Mouse (Mus musculus): ENCODE measurements around the gene Nell2. TPM values are rescaled to one million over a fixed set of nuclear protein-coding genes. Genes with fewer than 3 reads are reported as not detected.
"Not testable (repeated sequence)": the region's sequence is repeated elsewhere in the genome, so short reads cannot be mapped to it uniquely, and the experiment has no call there.

The Nell2 gene
- polyA plus RNA-seq, 1 experiment from 2014 or later = 21.4 TPM

DNA sequence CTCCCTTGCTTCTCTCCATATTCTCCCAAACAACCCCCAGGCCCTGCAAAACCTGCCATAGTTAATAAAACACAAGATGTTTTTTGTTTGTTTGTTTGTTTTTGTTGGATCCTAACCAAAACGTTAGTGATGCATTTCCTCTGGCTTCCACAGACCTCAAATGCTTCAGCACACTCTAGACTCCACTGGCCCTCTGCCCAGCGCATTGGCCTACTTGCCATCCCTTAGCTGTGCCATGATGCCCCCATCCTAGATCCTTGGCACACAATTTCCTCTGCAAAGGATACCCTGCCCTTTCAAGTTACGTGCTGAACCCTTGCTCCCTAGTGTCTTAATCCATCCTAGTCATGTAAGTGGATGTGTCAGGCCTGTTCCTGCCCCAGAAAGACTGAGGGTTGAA lies 255.1 kb downstream of the Nell2 start:
- 78% methylated on average over 3 of the region's 3 CpGs for WGBS
- Histone ChIP-seq H3K9ac (no peak overlapping the region), H3K4me1 (no peaks in the 10 kb centered on the region), H3K27me3 (no peaks in the 10 kb centered on the region), H3K4me2 (no peak overlapping the region), H3K36me3 (no peaks in the 10 kb centered on the region), H3K27ac (no peak overlapping the region), H3K9me3 (no peaks in the 10 kb centered on the region), H3K4me3 (no peak overlapping the region)
- no peak for ATAC-seq (ENCODE audit: insufficient number of reproducible peaks, low FRiP score, low TSS enrichment, low read depth)

DNA sequence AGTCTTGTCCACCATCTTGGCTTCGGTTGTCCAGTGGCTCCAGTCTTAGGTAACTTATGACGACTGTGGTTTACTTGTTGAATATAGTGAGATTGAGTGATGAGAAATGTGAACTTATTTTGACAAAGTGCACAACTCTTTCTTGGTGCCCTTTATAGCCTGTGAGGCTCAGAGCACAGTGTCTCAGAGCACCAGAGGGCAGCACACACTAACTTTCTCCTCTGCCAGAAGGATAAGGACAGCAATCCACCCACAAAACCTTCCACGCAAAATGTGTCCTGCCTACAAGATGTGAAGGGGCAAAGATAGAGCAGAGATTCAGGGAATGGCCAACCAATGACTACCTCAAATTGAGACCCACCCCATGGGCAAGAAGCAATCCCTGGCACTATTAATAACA lies 256.2 kb downstream of the Nell2 start:
- H3K9me3 ChIP-seq = no peaks in the 10 kb centered on the region
- no peaks in the 10 kb centered on the region for H3K36me3 ChIP-seq
- no peak overlapping the region for H3K4me3 ChIP-seq
- no peaks in the 10 kb centered on the region for H3K27me3 ChIP-seq
- H3K4me1 ChIP-seq = no peaks in the 10 kb centered on the region
- no peak overlapping the region for H3K4me2 ChIP-seq
- ATAC-seq (ENCODE audit: insufficient number of reproducible peaks, low FRiP score, low TSS enrichment, low read depth) = no peak
- no peak overlapping the region for H3K9ac ChIP-seq
- no peak overlapping the region for H3K27ac ChIP-seq
- 88% methylated on average over 3 of the region's 3 CpGs for WGBS

DNA sequence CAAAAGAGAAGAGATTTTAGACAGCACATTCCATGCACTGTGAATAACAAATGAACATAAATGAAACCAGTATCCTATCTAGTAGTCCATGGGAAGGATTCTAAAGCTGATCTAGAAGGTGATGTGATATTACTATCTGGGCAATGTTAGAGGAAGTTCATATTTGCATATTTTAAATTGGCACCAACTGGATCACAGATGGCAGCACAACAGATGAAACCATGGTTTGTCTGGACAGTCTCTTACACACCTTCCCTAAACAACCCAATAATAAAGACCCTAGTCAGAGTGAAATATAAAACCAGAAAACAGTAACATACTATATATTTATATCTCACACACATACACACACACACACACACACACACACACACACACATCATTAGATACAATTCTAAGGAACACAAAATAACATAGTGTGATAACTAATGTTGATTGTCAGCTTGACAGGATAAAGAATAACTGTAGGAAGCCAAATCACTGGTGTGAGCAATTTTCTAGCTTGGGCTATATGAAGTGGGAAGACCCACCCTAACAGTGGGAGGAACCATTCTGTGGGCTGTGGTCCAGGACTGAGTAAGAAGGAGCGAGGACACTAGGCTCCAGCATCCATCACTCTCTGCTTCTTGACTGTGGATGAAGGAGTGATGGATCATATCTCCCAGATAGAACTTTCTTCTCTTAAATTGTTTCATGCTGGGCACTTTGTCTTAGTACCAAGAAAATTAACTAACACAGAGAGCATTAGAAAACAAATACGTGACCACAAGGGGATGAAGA lies 268.5 kb downstream of the Nell2 start:
- ATAC-seq (ENCODE audit: insufficient number of reproducible peaks, low FRiP score, low TSS enrichment, low read depth) = no peak
- H3K4me3 ChIP-seq = no peak overlapping the region

DNA sequence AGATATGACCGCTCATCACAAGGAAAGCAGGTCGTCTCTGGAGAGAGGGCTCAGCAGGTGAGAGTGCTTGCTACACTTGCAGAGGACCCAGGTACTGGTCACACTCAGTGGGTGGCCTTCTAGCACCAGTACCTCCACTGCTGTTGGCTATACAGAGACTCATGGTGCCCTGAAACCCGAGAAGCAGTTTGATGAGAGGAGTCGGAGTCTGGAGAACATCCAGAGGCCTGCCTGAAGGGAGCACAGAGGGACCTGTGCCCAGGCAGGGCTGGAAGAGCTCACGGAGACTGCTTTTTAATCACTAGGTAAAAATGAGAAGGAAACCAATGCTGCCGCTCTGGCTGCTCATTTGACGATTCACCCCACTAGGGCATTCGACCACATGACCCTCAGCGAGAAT lies 271.2 kb downstream of the Nell2 start:
- no peaks in the 10 kb centered on the region for H3K27me3 ChIP-seq
- H3K4me2 ChIP-seq = no peak overlapping the region
- H3K27ac ChIP-seq = no peak overlapping the region
- no peaks in the 10 kb centered on the region for H3K4me1 ChIP-seq
- H3K9ac ChIP-seq = no peak overlapping the region
- no peaks in the 10 kb centered on the region for H3K9me3 ChIP-seq
- WGBS = 41% methylated on average over 9 of the region's 9 CpGs
- no peak overlapping the region for H3K4me3 ChIP-seq
- H3K36me3 ChIP-seq = no peaks in the 10 kb centered on the region
- ATAC-seq (ENCODE audit: insufficient number of reproducible peaks, low FRiP score, low TSS enrichment, low read depth) = no peak

More for the DNA sequence above, 268.5 kb downstream of the Nell2 start:
- Histone ChIP-seq H3K4me1 (no peaks in the 10 kb centered on the region), H3K27ac (no peak overlapping the region), H3K9ac (no peak overlapping the region), H3K4me2 (no peak overlapping the region), H3K36me3 (no peaks in the 10 kb centered on the region), H3K9me3 (no peaks in the 10 kb centered on the region), H3K27me3 (no peaks in the 10 kb centered on the region)
- WGBS = 86% methylated on average over 2 of the region's 2 CpGs

DNA sequence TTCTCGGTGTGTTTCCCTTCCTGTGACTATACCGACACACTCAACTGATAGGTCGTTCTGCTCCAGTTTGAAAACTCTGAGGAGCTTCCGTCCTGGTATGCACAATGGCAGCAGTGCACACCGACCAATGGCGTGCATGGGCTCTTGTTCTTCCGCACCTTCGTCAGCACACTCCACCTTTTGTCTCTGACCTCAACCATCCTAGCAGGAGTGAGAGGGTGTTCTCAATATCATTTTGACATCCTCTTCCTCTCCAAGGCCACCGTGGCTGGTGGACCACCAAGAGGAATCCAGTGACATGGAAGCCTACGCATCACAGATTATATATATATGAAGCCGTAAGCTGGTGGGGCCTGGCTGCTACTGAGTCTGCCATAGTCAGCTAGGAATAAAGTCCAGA lies 282.8 kb downstream of the Nell2 start:
- H3K9me3 ChIP-seq = no peaks in the 10 kb centered on the region
- no peak overlapping the region for H3K27ac ChIP-seq
- H3K36me3 ChIP-seq = no peaks in the 10 kb centered on the region
- ATAC-seq (ENCODE audit: insufficient number of reproducible peaks, low FRiP score, low TSS enrichment, low read depth) = no peak
- H3K9ac ChIP-seq = no peak overlapping the region
- no peak overlapping the region for H3K4me3 ChIP-seq
- H3K4me2 ChIP-seq = no peak overlapping the region
- no peaks in the 10 kb centered on the region for H3K27me3 ChIP-seq
- 93% methylated on average over 11 of the region's 11 CpGs for WGBS
- H3K4me1 ChIP-seq = no peaks in the 10 kb centered on the region

DNA sequence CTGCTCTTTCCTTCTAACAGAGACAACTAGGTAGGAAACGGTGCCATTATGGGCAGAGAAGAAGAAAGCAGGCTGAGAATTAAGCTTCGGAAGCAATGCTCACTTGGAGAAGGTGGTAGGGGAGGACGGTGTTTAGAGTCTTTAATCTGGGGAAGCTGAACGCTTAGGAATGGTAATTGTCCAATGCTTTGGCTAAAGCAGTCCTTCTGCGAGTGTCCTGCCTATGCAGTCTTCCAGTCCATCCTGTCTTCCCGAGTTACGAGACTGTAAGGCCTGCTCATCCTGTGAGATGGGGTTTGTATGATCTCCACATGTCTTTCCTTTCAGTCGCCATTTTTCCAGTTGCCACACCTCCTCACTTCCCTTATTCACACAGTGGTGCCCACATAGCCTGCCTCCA lies 284.5 kb downstream of the Nell2 start:
- Histone ChIP-seq H3K4me1 (no peaks in the 10 kb centered on the region), H3K27me3 (no peaks in the 10 kb centered on the region), H3K9me3 (no peaks in the 10 kb centered on the region), H3K4me2 (no peak overlapping the region), H3K27ac (no peak overlapping the region), H3K9ac (no peak overlapping the region), H3K36me3 (no peaks in the 10 kb centered on the region), H3K4me3 (no peak overlapping the region)
- ATAC-seq (ENCODE audit: insufficient number of reproducible peaks, low FRiP score, low TSS enrichment, low read depth) = no peak
- WGBS = 73% methylated on average over 8 of the region's 8 CpGs

DNA sequence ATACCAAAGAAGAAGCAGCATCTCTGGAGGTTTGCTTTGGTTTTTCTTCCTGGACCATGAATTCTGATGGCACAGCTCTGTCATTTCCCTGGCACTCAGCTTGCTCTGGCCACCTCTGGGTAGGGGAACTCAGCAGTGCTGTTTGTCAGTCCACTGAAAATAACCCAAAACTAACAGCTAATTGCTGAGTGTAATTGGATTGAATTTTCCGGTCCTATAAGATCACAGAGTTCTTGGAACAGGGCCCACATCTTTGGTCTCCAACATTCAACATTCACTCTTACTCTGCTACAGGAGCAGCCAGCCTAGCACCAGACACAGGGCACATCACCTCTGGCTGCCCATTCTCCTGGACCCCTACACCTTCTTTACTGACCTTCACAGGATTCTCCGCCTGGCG lies 287.2 kb downstream of the Nell2 start:
- Histone ChIP-seq H3K9ac (no peak overlapping the region), H3K27me3 (no peaks in the 10 kb centered on the region), H3K36me3 (no peaks in the 10 kb centered on the region), H3K4me3 (no peak overlapping the region), H3K4me1 (no peaks in the 10 kb centered on the region), H3K27ac (no peak overlapping the region), H3K9me3 (no peaks in the 10 kb centered on the region), H3K4me2 (no peak overlapping the region)
- WGBS = 93% methylated on average over 3 of the region's 3 CpGs
- ATAC-seq (ENCODE audit: insufficient number of reproducible peaks, low FRiP score, low TSS enrichment, low read depth) = no peak

DNA sequence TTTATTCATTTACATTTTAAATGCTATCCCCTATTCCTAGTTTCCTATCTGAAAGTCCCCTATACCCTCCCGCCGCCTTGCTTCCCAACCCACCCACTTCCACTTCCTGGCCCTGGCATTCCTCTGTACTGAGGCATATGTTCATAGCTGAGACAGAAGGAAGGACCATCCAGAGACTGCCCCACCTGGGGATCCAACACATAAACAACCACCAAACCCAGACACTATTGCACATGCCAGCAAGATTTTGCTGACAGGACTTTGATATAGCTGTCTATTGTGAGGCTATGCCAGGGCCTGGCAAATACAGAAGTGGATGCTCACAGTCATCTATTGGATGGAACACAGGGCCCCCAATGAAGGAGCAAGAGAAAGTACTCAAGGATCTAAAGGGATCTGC lies 291.3 kb downstream of the Nell2 start:
- H3K4me3 ChIP-seq; H3K4me1 ChIP-seq; H3K27me3 ChIP-seq; ATAC-seq (ENCODE audit: insufficient number of reproducible peaks, low FRiP score, low TSS enrichment, low read depth); H3K36me3 ChIP-seq; H3K9me3 ChIP-seq; H3K9ac ChIP-seq; H3K4me2 ChIP-seq; H3K27ac ChIP-seq: not testable (repeated sequence)
- WGBS = 89% methylated on average over 2 of the region's 2 CpGs

DNA sequence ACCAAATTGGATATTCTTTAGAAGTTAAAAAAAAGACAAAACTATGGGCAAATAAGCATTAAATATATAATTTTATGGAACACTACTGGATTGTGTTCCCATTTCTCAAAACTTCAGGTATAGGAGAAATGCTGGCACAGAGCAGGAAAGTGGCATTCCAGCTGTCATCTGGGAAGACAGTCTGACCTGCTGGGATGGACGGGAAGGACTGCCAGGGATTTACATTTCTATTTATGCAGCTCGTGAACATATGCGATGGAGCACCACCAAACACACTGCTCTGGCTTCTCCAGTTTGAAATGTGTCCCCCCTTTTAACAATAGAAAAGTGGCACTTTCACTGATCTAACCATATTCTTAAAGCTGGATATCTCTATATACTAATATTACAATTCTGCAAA lies 291.9 kb downstream of the Nell2 start:
- WGBS = 90% methylated on average over 3 of the region's 3 CpGs
- Histone ChIP-seq H3K4me1 (no peaks in the 10 kb centered on the region), H3K4me3 (no peak overlapping the region), H3K27ac (no peak overlapping the region), H3K9ac (no peak overlapping the region), H3K9me3 (no peaks in the 10 kb centered on the region), H3K4me2 (no peak overlapping the region), H3K36me3 (no peaks in the 10 kb centered on the region), H3K27me3 (no peaks in the 10 kb centered on the region)
- no peak for ATAC-seq (ENCODE audit: insufficient number of reproducible peaks, low FRiP score, low TSS enrichment, low read depth)

DNA sequence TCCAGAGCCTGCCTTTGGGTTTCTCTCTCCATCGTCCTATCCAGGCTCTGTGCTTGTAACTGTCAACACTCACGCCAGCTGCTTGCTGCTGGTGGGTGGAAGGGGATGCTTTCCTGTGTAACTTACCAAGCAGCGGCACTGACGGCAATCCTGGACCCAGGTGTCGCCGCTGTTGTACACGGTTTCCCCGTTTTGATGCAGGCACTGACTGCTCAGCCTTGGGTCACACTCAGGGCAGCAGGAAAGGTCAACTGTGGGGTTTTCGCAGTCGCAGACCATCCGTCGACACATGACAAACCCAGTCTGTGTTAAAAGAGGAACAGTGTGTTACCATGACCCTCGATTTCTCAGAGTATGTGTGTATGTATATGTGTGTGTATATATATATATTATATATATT lies 297.2 kb downstream of the Nell2 start:
- 78% methylated on average over 13 of the region's 13 CpGs for WGBS
- no peak overlapping the region for H3K27ac ChIP-seq
- no peaks in the 10 kb centered on the region for H3K9me3 ChIP-seq
- no peaks in the 10 kb centered on the region for H3K4me1 ChIP-seq
- H3K36me3 ChIP-seq = no peaks in the 10 kb centered on the region
- no peak overlapping the region for H3K9ac ChIP-seq
- no peak overlapping the region for H3K4me3 ChIP-seq
- H3K27me3 ChIP-seq = no peaks in the 10 kb centered on the region
- no peak overlapping the region for H3K4me2 ChIP-seq
- no peak for ATAC-seq (ENCODE audit: insufficient number of reproducible peaks, low FRiP score, low TSS enrichment, low read depth)

DNA sequence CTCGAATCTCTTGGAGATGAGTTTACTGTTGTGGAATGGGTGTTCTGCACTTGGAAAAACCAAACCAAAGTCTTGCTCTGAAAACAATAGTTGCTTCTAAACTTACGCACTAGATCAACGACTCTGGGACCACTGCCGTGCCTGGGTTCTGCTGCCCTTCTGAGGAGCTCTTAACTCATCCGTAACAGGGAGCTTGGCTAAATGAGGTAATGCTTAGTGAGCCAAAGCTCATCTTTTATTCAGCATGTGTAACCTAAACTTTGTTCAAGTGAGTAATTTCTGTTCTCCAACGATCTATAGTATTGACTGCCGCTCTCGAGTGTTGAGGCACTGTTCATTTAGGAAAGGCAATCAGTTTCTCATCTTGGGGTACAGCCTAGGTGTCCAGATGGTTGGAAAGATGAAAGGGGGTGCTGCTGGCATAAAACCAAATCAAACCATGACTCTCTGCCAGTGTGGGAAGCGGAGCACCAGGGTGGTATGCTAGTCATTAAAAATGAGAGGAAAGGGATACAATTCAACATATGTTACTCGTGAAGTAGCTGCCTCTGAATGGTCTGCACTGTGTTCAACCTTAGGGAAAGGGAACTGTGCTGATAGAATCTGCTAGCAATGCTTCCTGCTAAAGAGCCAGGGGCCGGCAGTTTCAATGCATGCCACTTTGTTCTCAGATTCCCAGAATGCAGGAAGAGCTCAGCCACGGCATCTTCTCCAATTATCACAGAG lies 311.6 kb downstream of the Nell2 start:
- Histone ChIP-seq H3K27me3 (no peaks in the 10 kb centered on the region), H3K4me3 (no peak overlapping the region), H3K4me2 (no peak overlapping the region), H3K36me3 (no peaks in the 10 kb centered on the region), H3K27ac (no peak overlapping the region), H3K4me1 (peaks cover 5% of the 10 kb centered on the region; the same call in 1 of the 2 replicates), H3K9ac (no peak overlapping the region), H3K9me3 (no peaks in the 10 kb centered on the region)
- ATAC-seq (ENCODE audit: insufficient number of reproducible peaks, low FRiP score, low TSS enrichment, low read depth) = no peak
- WGBS = 50% methylated on average over 12 of the region's 12 CpGs

DNA sequence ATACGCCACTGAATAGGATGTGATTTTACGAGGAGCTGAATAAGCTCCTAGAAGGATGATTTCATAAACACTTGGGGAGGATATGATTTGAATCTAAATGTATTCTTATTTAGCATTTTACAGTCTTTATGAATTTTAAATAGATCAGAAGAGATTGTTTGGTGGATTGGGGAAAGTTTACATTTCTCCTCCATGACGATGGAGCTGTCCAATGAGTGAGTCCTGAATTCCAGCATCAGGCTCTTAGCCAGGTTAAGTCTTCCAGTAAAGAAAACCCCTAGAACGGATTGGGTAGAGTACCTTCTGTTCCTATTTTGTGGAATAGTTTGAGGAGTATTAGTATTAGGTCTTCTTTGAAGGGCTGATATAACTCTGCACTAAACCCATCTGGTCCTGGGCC lies 317.8 kb downstream of the Nell2 start:
- Histone ChIP-seq H3K27ac (no peak overlapping the region), H3K27me3 (no peaks in the 10 kb centered on the region), H3K4me1 (no peaks in the 10 kb centered on the region), H3K9ac (no peak overlapping the region), H3K4me3 (no peak overlapping the region), H3K4me2 (no peak overlapping the region), H3K9me3 (no peaks in the 10 kb centered on the region), H3K36me3 (no peaks in the 10 kb centered on the region)
- ATAC-seq (ENCODE audit: insufficient number of reproducible peaks, low FRiP score, low TSS enrichment, low read depth) = no peak
- 76% methylated on average over 4 of the region's 4 CpGs for WGBS

Measured in limb, embryonic 15.5 days (tissue).